Mouse (Mus musculus): ENCODE measurements around the gene Zfp638.

- TF ChIP-seq CTCF (IDR thresholded peaks at IDR 0.05; ENCODE audit: low read depth) = no peak
- TF ChIP-seq EP300 (optimal IDR thresholded peaks at IDR 0.05) = no peak
Observed at GRCm38 (mm10) chr6:83863538-83863937, 3.4 kb upstream of the Zfp638 start.
